Mouse (Mus musculus) megakaryocyte, embryonic 14.5 days (primary cell): Measurements from ENCODE around the gene Utf1.

Experiments
- FLI1 ChIP-seq: IDR thresholded peaks from 2 replicates; pipeline ENCODE4 v1.6.1; 2012; ENCODE audit warnings: low read length, inconsistent platforms, mixed read lengths
- GATA1 ChIP-seq: IDR thresholded peaks from 3 replicates; pipeline ENCODE4 v1.6.1; 2012; ENCODE audit warnings: mixed read lengths, low read length, inconsistent platforms, borderline replicate concordance

- no peak for TF ChIP-seq GATA1
- TF ChIP-seq FLI1: no peak
These were observed 50.6 kb downstream of the Utf1 start for GRCm38 (mm10) chr7:139994202-139994601.
